Mouse (Mus musculus) ZHBTc4 (cell line): ENCODE results near the gene Ighmbp2.

Source experiments
- DNase-seq: peaks from one replicate; pipeline ENCODE4 v3.0.0-alpha.2; 2011; ENCODE audit warnings: low read depth, low spot score

The Ighmbp2 gene

DNA sequence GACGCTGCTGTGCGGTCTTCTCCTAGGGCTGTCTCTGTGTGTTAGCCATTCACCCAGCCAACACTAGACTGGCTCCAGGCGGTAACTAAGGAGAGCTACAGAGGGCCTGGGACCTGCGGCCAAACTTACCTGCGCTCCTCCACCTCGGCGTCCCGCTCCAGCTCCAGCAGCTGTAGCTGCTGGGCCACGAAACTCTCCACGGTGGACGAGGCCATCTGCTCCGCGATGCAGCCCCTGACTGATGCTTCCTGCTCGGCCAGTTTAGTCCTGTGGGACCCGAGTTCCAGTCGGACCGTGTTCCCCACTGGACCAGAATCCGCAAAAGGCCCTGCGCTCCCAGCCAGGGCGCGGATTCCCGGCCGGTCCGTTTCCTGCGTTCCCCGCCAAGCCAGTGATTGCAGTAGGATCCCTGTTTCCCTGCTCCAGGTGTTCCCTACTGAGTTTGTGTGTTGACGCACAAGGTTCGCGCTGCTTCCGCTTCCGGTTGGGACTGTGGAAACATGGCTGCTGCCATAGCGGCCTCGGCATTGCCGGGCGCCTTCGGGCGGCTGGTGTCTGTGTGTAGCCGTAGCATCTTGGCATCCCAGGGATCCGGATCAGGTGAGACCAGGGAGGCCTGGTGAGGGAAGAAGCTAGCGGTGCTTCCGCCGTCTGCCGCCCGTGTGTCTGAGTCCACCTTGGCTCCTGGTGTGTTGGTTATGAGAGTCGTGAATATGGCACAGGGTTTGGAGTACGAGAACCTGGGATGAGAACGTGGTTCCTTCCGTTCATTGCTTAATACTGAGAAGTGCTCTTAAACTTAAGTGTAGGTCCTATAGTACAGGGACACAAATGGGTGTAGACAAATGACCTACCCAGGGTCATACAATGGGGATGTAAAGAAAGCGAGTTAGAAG is at the start of gene Ighmbp2, which contains the start of gene Mrpl21:
Gene Ighmbp2 (minus strand): TSS at position 446 of the 896 bp plus-strand sequence.
Gene Mrpl21 (plus strand): TSS at position 330 of the 896 bp plus-strand sequence.
- peak; percentile 97 for DNase-seq

DNA sequence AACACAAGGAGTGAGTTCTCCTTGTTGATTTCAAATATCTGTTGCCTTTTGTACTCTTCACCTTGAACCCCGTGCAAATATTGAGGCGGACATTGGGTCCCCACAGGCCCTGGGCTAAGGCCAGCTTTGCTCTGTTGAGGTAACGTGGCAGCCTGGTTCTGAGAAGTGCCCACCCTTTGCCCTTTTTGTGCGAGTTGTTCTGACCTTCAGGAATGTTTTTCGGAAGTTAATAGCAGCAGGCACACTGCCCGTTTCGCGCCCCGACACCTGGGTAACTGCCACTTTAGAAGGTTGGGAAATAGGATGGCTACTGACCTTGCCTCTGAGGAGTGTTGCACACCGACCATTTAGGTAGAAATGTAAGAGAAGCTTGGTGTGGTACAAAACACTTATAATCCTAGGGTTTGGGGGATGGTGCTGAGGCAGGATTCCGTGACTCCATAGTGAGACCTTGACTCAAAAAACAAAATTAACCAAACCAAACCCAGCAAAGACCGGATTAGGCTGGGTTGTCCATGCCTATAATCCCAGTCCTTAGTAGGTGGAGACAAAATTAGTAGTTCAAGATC is 43.7 kb upstream of the Ighmbp2 start:
- DNase-seq, result no peak

DNA sequence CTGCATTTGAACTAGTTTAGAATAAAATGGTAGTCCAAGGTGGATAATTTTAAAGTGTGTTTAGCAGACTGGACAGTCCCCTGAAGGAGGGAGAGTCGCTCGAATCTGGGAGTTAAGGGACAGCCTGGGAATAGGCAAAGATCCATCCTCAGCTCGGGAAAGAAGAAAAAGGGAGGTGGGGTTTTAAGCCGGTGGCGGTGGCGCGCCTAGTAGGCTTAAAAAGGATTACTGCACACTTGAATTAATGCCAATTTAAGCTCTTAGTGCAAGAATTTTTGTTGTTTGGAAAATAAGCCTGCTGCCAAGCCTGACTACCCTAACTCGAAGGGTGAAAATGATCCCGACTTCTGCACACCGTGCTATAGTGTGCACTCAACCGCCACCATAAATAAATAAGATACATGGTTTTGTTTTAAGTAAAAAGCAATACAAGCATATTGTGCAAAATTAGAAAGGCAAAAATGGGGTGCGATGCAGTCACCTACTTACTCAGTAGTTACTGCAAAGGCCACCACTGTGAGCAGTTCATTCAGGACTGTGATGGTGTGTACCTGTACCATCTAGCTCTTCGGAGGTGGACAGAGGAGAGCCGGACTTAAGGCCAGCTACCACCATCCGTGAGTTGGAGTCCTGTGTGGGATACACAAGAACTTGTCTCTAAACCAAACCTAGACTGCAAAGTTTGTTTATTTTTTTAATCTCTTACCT is 43.1 kb upstream of the Ighmbp2 start:
- DNase-seq, result no peak

DNA sequence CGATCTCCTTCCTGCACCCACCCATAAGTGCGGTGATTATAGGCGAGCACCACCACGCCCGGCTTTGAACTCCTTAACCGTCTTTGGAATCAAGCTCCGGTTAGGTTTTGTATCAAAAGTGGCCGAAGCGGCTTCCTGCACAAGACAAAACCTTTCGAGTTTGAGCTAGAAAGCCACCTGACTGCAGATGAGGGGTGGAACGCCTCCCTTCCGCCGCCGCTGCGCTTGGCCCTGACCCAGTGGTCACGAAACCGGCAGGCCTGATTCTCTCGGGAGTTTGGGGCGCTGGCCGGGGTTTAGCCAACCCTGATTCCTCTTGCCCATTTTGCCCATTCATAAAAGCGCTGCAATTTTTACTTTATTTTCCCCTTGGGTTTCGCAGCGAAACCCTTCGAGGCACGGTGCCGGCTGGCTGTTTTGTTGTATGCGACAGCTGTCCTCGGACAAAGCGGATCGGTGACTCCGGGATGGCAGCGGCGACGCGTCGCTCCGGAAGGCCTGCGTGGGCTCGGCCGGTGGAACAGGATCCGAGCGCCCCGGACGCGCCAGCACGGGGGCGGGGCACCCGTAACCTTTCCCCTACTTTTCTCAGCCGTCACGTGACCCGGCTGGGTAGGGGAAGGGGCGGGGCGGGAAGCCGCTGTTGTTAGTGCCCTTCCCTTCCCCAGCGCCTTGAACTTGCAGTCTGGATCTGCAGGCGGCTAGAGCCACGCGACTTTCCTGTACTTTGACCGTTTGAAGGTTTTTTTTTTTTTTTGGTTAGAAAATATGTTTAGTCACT is 42.3 kb upstream of the Ighmbp2 start:
- peak; percentile 98 for DNase-seq

DNA sequence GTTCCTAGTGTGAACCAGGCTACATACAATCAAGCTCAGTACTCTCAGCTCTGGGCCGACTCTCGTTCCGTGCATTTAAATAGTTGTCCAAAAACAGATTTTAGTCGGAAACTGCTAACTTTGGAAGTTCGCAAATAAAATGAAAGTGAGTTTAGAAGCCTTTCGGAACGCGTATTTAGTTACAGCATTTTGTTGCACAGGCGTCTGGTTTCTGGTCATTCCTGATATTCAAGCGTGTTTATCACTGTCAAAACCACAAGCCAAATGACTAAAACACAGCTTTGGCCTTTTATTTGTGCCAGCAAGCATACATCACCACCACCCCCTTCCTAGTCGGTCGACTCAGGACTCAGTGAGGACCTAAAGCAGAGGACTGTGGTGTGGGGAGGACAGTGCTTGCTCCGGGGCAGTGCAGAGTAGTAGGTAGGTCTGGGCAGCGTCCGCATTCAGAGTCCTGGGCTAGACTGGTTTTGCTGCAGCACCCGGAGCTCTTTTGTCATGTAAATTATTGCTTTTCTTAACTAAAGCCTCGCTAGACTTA is 41.5 kb upstream of the Ighmbp2 start:
- DNase-seq, result peak; percentile 82

DNA sequence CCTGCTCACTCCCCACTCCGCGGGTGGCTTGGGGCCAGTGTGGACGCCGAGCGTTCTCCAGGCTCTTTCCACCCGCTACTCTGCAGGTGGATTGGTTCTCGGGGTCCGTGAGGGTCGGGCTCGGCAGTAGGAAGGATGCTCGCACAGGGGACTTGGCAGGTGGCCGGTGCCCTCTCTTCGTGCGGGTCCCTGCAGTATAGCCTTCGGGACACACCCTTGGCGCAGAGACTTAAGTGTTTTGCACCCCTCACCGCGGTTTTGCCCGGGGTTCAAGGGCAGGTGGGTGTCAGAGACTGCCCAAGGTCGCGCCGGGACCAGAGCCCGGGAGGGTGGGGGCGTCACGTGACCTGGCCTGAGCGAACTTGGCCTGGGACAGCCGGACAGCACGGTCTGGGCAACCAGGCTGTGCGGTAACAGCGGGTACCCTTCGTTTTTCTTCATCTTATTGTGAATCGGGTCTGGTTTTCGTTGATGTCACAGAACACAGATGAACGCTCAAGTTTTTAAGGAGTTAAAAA is 41.0 kb upstream of the Ighmbp2 start:
- peak; percentile 86 for DNase-seq

DNA sequence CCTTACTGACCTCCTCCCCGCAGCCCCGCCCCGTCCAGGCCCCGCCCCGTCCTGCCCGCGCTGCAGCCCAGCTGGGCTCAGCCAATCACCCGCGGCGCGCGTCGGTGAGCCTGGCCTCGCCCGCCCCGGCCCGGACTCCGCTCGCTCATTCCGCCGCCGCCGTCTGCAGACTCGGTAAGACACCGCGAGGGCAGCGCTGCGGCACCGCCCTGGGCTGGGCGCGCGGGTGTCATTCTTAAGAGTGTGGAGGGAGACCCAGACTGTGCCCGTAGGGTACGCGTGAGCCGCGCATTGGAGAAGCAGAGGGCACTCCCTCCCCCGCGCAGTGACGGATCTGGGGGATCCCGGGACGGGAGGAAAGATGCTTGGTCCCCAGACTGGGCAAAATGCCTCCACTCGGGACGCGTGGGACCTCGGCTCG is 40.4 kb upstream of the Ighmbp2 start:
- peak; percentile 92 for DNase-seq

DNA sequence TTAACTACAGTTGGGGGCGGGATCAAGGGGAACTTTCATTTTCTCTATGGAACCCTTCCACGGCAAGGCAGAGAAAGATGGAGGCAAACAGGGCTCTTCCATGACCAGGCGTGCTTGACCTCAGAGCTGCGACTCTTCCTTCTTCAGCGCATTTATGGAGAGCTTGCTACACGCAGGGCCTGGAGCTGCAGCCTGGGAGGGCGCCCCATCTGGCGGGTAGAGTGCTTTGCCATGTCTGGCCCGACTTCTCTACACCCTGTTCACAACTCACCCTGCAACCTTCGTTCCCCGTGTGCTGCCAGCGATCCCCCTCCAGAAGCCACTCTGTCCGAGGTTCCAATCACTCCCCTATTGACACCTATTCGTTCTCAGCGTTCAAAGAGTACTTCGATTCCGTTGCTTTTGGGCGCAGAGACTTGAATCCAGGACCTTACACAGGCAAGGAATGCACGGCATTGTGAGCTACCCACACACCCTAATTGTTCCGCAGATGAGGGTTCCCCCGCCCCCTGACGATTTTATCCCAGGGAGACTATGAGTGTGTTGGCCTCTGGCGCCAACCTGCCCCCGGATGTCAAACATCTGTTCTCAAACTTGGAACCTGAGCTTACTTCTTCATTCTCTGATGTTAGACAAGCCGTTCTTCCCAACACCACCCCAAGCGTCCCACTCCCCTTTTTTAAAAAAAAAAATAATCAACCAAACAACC is 39.6 kb upstream of the Ighmbp2 start, which contains the start of gene Cpt1a:
Gene Cpt1a (plus strand): TSS at position 74 of the 709 bp plus-strand sequence.
- peak; percentile 81 for DNase-seq

DNA sequence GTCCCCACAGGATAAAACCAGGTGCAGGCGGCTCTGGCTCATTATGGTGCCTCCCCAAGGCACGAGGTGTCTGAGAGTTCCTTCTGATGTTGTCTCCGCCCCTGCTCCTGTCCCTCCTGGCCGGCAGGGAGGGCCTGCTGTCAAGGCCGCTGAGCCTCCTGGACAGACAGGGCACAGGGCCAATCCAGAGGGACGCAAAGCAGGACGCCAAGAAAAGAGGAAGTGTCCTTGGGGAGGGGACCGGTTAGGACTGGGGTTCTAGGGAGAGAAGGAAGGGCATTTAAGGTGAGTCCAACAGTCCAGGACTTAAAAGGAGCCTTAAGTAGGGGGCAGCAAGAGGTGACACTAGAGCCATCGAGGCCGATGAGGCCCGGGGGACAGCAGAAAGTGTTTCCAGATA is 38.8 kb upstream of the Ighmbp2 start:
- peak; percentile 40 for DNase-seq

DNA sequence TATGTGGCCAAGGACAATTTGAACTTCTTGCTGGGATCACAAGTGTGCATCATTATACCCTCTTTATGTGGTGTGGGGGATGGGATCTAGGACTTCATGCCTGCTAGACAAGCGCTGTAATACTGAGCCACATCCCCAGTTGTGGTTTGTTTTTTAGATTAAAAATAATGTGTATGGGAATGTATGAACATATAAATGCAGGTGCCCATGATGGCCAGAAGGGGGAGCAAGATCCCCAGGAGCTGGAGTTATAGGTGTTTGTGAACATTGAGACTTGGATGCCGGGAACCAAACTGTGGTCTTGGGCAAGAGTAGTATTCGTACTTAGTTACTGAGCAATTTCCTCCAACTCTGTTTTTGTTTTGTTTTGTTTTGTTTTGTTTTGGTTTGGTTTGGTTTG is 38.0 kb upstream of the Ighmbp2 start:
- peak; percentile 82 for DNase-seq

DNA sequence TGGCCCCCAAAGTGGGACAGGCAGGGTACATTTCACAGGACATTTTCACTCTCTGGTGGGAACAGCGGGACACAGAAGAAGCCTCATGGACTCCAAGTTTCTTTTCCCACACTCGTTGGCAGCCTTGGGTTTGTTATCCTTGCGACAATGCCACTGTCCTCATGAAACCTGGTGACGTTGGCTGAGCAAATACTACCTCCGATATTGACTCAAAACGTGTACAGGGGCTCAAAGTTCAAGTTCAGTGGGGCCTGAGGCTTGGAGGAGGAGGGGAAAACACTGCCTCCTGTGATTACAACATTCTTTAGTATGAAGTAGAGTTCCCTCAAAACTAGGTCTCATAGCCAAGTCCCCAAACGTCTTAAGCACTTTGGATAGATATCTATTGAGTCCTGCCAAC is 37.3 kb upstream of the Ighmbp2 start:
- no peak for DNase-seq

DNA sequence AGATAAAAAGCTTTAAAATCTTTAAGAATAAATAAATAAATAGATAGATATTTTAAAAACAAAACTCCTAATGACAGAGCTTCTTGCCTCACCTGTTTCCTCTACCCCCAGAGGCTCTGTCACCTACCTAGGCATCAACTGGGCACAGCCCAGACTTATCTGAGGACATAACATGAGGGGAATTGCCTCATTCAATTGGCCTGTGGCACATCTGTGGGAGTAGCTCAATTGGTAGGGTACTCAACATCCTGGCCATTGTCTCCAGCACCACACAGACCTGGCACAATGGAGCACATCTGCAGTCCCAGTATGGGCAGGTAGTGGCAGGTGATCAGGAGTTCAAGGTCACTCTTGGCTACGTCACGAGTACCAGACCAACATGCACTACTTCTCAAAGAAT is 36.5 kb upstream of the Ighmbp2 start:
- DNase-seq, result no peak

DNA sequence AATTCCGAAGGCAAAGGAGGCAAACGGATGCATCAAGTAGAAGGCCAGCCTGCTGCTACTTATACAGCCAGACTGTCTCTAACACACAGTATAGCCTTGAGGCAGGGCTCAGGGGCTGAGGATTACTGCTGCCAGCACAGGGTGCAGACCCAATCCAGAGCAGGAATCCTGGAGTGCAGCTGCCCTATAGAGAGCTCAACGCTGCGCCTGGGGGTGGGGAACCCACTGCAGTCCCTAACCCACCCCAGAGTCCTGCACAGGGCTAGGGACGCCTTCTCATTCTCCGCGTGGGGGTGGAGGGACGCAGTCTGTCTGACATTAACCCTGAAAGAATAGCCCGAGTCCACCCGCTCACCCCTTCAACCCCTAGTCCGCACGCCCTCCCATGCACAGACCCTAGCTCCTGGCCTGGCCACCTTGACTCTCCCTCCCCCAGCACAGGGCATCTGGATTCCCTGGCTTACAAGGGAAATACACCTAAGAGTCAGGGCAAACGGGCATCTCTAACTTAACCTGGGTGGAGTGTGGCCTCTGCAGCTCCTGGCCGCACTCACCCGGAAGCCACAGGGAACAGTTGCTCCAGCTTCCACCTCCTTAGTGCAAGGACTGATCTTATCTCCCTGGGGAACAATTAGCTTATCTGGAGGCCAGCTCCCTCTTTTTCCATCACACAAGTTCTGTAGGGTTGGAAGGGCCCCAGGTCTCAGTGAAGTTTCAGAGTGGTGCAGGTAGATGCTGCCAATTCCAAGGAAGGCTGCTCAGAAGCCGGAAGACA is 24.5 kb upstream of the Ighmbp2 start:
- DNase-seq, result peak; percentile 35

DNA sequence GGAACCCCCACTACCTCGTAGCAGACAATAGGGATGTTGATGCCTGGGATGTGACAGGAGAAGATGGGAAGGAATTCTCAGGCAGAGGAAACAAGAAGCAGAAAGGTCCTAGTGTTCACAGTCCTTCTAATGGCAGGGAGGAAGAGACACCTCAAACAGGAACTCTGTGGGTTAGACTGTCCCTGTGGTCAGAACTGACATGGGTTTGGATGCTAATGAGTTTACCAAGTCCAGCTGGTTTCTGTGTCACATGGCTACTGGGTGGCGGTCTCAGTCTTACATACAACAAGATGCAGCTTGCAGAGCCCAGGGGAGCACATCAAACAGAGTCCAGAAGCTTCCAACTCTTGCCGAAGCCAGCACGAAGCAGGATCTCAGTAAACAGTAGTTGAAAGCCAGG is 21.2 kb upstream of the Ighmbp2 start:
- DNase-seq, result no peak

DNA sequence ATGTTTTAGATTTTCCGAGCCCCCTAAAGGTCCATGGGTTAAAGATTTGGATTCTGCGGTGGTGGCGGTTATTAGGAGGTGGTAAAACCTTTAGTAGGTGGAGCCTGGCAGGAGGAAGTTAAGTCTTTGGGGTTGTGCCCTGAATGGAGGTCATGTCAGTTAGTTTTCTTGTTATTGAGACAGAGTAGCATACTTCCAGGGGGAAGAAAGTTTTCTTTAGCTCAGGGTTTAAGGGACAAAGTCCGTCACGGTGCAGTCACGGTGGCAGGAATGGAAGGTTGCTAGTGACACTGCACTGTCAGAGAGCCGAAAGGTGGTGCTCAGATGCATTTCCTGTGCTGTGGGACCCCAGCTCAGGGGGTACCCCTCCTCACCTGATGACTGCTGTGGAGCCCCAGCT is 15.0 kb upstream of the Ighmbp2 start:
- DNase-seq, result no peak

DNA sequence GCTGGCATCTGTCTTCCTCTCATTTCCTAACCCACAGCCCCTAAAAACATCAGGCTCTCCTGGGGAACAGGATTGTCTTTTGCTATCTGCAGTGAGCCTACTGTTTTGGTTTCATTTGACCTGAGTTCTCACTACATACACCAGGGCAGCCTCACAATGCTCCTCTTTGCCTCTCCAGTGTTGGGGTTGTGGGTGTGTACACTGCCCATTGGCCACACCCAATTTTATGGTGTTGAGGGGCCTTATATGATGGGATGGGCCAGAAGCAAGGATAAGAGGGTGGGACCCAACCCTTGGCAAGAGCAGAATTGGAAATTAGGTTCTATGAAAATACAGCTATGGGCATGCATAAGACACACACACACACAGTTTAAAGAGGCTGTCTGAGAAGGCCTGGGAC is 14.2 kb upstream of the Ighmbp2 start:
- DNase-seq, result no peak

DNA sequence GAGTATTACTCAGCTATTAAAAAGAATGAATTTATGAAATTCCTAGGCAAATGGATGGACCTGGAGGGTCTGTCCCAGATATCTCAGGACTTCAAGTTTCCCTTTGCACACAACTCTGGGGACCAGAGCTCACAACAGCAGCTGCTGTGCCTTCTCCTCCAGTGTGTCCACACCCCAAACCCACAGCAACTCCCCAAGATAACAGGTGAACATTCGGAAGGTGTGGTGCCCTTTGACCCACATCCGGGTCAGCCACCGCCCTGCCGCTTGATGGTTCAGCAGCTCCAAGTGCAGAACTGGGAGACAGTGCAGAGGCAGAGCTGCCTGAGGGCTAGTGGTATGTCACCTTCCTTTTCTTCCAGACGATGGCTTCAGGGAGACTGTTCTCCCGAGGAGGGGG is 12.4 kb upstream of the Ighmbp2 start:
- peak; percentile 22 for DNase-seq

DNA sequence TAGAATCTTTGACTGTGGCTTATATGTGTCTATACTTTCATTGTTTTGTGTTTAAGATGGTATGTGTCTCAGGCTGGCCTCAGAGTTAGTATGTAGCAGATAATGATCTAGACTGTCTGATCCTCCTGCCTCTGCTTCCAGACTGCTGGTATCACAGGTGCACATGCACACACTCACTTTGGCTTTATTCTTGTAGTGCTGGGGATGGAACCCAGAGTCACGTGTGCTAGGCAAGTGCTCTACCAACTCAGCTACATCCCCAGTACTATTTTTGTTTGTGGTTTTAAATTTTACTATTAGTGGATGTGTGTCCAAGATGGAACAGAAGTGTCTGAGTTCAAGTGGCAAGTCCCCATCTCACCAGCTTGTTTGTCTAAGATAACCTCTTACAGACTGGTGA is 10.2 kb upstream of the Ighmbp2 start:
- DNase-seq, result no peak

DNA sequence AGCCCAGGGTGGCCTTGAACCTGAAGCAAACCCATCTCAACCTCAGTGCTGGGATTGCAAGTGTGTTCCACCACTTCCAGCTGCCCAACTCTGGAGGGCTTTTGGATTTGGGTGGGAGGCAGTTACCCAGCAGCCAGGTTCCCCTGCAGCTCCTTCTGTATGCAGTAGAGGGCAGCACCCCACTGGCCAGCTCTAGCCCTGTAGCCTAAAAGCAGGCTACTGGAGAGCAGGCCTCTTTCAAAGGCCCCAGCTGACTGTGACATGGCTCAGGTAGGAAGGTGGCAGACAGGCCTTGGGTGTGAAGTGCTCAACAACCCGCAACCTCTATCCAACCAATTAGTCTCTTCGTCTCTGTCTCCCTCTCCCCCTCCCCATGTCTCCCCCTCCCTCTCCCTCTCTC is 9.2 kb upstream of the Ighmbp2 start:
- peak; percentile 59 for DNase-seq

DNA sequence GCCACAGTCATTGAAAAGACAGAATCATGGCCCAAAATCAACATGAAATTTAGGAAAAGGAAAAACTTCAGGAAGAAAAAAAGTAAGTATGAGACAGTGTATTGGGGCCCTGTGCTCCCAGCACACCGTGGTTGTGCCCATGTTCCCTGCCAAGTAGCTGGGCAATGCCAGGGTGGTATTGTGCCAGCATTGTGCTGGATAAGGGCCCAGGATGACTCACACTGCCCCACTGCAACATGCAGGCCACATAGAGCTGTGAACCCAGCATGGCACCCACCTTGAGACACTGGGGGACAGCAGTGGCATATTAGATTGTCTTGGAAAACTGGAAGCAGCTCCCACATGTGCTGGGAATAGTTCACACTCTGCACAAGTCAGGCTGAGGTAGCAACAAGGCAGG is 6.2 kb upstream of the Ighmbp2 start:
- no peak for DNase-seq
